Mouse (Mus musculus) liver, embryonic 14.5 days (tissue): ENCODE results near the gene Myl12a. TPM values are rescaled to one million over a fixed set of nuclear protein-coding genes. Genes with fewer than 3 reads are reported as not detected.

ENCODE experiments used
- ATAC-seq: fragments of 200-750 bp; cut with Nextera tagmentation; 2 replicates; pipeline ENCODE4 v1.8.0; 2017; ENCODE audit warnings: moderate number of reproducible peaks, mild to moderate bottlenecking, moderate library complexity; ENCODE audit not compliant: insufficient read depth
- DNase-seq, 3 experiments: peaks; one replicate each; pipeline ENCODE4 v3.0.0-alpha.2; 2012 to 2013; ENCODE audit warnings: low read depth in 3 of 3, low spot score in 3 of 3
- H3K27ac ChIP-seq: fragments of 300-500 bp; sonication (generic); 2 replicates; pipeline ENCODE4 v1.5.1; 2014; ENCODE audit warnings: moderate library complexity, mild to moderate bottlenecking, control low read depth, inconsistent platforms
- H3K27me3 ChIP-seq: fragments of 300-500 bp; sonication (generic); 2 replicates; pipeline ENCODE4 v1.6.1; 2014; ENCODE audit warnings: mild to moderate bottlenecking, low read length, moderate library complexity; ENCODE audit not compliant: control insufficient read depth, insufficient read depth
- H3K36me3 ChIP-seq: fragments of 300-500 bp; sonication (generic); replicated peaks from 2 replicates; pipeline ENCODE4 v1.6.1; 2014; ENCODE audit warnings: low read depth; ENCODE audit not compliant: control insufficient read depth, insufficient read depth
- H3K4me1 ChIP-seq, 2 experiments: fragments of 200-500 bp in 1 of 2; fragments of 300-500 bp in 1 of 2; sonication (generic) in 1 of 2; replicated peaks; 2 replicates each; pipeline ENCODE4 v1.6.1; 2012 to 2014; ENCODE audit warnings: antibody characterized with exemption in 1 of 2, inconsistent platforms in 1 of 2, low read length in 1 of 2; ENCODE audit not compliant: control insufficient read depth in 2 of 2, insufficient read depth in 2 of 2
- H3K4me2 ChIP-seq: fragments of 300-500 bp; sonication (generic); 2 replicates; pipeline ENCODE4 v1.6.1; 2014; ENCODE audit warnings: low read depth, mild to moderate bottlenecking, control low read depth, moderate library complexity
- H3K4me3 ChIP-seq, 2 experiments: fragments of 200-500 bp in 1 of 2; fragments of 300-500 bp in 1 of 2; sonication (generic) in 1 of 2; 2 replicates each; pipeline ENCODE4 v1.5.1; 2012 to 2014; ENCODE audit warnings: low read depth in 2 of 2, low read length in 2 of 2, mild to moderate bottlenecking in 2 of 2, control low read depth in 1 of 2, inconsistent platforms in 1 of 2, moderate library complexity in 1 of 2; ENCODE audit not compliant: insufficient read depth in 1 of 2
- H3K9ac ChIP-seq: fragments of 300-500 bp; sonication (generic); replicated peaks from 2 replicates; pipeline ENCODE4 v1.6.1; 2014; ENCODE audit warnings: mild to moderate bottlenecking, control low read depth, moderate library complexity
- H3K9me3 ChIP-seq: fragments of 300-500 bp; sonication (generic); 2 replicates; pipeline ENCODE4 v1.6.1; 2016; ENCODE audit warnings: low read length, mixed read lengths; ENCODE audit not compliant: control insufficient read depth
- CTCF ChIP-seq: IDR thresholded peaks from 2 replicates; pipeline ENCODE4 v1.5.1; 2016; ENCODE audit warnings: antibody characterized with exemption, low read depth, control low read depth
- EP300 ChIP-seq: IDR thresholded peaks from 2 replicates; pipeline ENCODE4 v1.6.1; 2016; ENCODE audit warnings: antibody characterized with exemption, low read depth
- WGBS: fragments of 180-500 bp; shearing (Covaris S2); extraction: QIAGEN DNeasy Blood & Tissue Kit; methylation state at CpG from one replicate; pipeline ENCODE4 v1.1.7; 2014; ENCODE audit not compliant: insufficient replicate concordance; 5-methylcytosine and 5-hydroxymethylcytosine counted together
- polyA plus RNA-seq, 2 experiments: library from polyadenylated mRNA; depleted of rRNA in 1 of 2; stranded (reverse) in 1 of 2; unstranded in 1 of 2; fragments of >200 nt; fragmentation: Nextera tagmentation in 1 of 2; extraction: Ambion mirVana in 1 of 2; gene quantifications; 2 replicates each; pipeline versions ENCODE4 v1.2.1 to v1.2.3; 2012 to 2014

Gene Myl12a
- polyA plus RNA-seq, 2 experiments, result 92.7 to 163 TPM

GRCm38 (mm10) chr17:71011931-71012662 is 9.4 kb upstream of the Myl12a start:
- Histone ChIP-seq H3K27ac (no peak overlapping the region), H3K9me3 (no peaks in the 10 kb centered on the region), H3K4me1 (no peaks in the 10 kb centered on the region), H3K9ac (no peak overlapping the region), H3K27me3 (no peaks in the 10 kb centered on the region), H3K36me3 (no peaks in the 10 kb centered on the region), H3K4me3 (no peak overlapping the region), H3K4me2 (no peak overlapping the region)
- TF ChIP-seq EP300 (no peak), CTCF (no peak)
- ATAC-seq (no peak), DNase-seq (no peak)
- 61% methylated on average over 9 of the region's 9 CpGs for WGBS

DNA sequence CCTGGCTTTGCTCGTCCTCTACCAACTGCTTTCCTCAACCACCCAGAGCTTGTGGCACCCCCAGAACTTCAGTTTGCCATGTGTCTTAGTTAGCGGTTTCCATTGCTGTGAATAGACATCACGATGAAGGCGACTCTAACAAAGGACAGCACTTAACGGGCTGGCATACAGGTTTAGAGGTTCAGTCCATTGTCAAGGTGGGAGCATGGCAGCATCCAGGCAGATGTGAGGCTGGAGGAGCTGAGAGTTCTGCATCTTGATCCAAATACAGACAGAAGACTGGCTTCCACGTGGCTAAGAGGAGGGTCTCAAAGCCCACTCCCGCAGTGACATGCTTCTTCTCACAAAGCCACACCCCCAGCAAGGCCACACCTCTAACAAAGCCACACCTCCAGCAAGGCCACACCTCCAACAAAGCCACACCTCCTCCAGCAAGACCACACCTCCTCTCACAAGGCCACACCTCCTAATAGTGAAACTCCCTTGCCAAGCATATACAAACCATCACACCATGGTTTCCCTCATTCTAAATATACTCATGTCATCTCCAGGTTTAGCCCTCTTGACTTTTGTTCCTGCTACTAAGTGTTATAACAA is 8.1 kb upstream of the Myl12a start:
- DNase-seq (no peak), ATAC-seq (peak; percentile 55; the same call in 1 of the 2 replicates)
- Histone ChIP-seq H3K27me3 (no peaks in the 10 kb centered on the region), H3K36me3 (no peaks in the 10 kb centered on the region), H3K9ac (no peak overlapping the region), H3K4me2 (no peak overlapping the region), H3K4me3 (no peak overlapping the region), H3K27ac (no peak overlapping the region), H3K9me3 (no peaks in the 10 kb centered on the region), H3K4me1 (no peaks in the 10 kb centered on the region)
- no peak for TF ChIP-seq CTCF
- TF ChIP-seq EP300, result no peak
- 56% methylated on average over 7 of the region's 7 CpGs for WGBS

DNA sequence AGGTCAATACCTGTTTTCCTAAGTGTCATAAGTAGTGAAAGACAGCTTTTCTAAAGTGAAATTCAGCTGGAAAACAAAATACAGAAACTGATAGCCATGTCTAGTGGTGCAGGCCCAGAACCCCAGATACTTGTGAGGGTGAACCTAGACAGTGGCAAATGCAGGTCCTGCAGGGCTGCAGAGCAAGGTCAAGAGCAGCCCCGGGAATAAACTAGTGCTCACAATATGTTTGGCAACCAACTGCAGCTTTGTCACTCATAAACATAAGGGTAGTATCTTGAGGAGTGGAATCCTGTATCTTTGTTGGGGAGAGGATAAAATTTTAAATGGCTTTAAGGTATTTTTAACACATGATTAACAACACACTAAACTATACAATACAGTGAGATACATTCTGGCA is 7.1 kb upstream of the Myl12a start:
- Histone ChIP-seq H3K4me1 (no peaks in the 10 kb centered on the region), H3K4me3 (no peak overlapping the region), H3K9ac (no peak overlapping the region), H3K27ac (no peak overlapping the region), H3K36me3 (no peaks in the 10 kb centered on the region), H3K9me3 (no peaks in the 10 kb centered on the region), H3K27me3 (no peaks in the 10 kb centered on the region), H3K4me2 (no peak overlapping the region)
- ATAC-seq (no peak), DNase-seq (no peak)
- TF ChIP-seq CTCF (no peak), EP300 (no peak)
- WGBS, result 55% methylated on average over 1 of the region's 1 CpGs

DNA sequence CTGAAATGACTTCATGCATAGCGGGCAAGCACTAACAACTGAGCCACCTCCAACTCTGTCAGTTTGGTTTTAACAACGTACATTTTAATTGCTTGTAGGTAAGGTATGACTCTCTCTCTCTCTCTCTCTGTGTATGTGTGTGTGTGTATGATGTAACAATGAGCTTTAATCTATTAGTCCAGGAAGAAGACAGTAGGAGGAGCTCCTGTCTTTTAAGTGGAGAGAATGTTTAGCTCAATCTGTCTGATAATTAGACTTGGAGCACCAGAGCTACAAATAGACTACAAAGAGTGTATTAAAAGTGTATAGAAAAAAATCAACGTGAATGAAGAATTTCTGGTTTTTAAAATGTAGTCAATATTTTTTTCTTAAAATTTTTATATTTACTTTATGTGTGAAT is 6.0 kb upstream of the Myl12a start:
- H3K9me3 ChIP-seq, result no peaks in the 10 kb centered on the region
- TF ChIP-seq EP300 (no peak), CTCF (no peak)
- no peak for ATAC-seq
- no peak overlapping the region for H3K27ac ChIP-seq
- H3K4me3 ChIP-seq, result no peak overlapping the region
- no peaks in the 10 kb centered on the region for H3K36me3 ChIP-seq
- no peak overlapping the region for H3K9ac ChIP-seq
- H3K4me1 ChIP-seq, result peaks cover 2 to 8% of the 10 kb centered on the region in 2 experiments
- 61% methylated on average over 3 of the region's 3 CpGs for WGBS
- H3K4me2 ChIP-seq, result no peak overlapping the region
- H3K27me3 ChIP-seq, result no peaks in the 10 kb centered on the region
- no peak for DNase-seq

GRCm38 (mm10) chr17:71006976-71007375 is 4.3 kb upstream of the Myl12a start:
- no peak for DNase-seq
- Histone ChIP-seq H3K4me1 (peaks cover 13 to 18% of the 10 kb centered on the region in 2 experiments), H3K4me3 (no peak overlapping the region)

More at GRCm38 (mm10) chr17:71006976-71007375, 4.3 kb upstream of the Myl12a start:
- Histone ChIP-seq H3K27ac (no peak overlapping the region), H3K36me3 (no peaks in the 10 kb centered on the region), H3K9ac (no peak overlapping the region), H3K27me3 (no peaks in the 10 kb centered on the region), H3K4me2 (no peak overlapping the region), H3K9me3 (no peaks in the 10 kb centered on the region)
- no peak for TF ChIP-seq CTCF
- no peak for TF ChIP-seq EP300
- no peak for ATAC-seq
- 57% methylated on average over 5 of the region's 5 CpGs for WGBS
